Mouse (Mus musculus): Measurements from ENCODE around the gene Uhrf2. TPM values are rescaled to one million over a fixed set of nuclear protein-coding genes. Genes with fewer than 3 reads are reported as not detected.

Gene Uhrf2
- total and polyA plus RNA-seq, 3 experiments = 29.0 to 71.4 (median 34.0) TPM

- no peak overlapping the region for H3K9ac ChIP-seq (ENCODE audit: insufficient read depth, low read depth)
- peaks cover 5 to 52% of the 10 kb centered on the region in 2 experiments for H3K36me3 ChIP-seq (replicated peaks in 1 of 2; ENCODE audit: control insufficient read depth in 1 of 2, insufficient read depth in 1 of 2, low read length in 1 of 2)
- in situ Hi-C loops (cut with MboI; ENCODE audit: low pct_ligation_motif_present, low pct_unique_long_range_greater_than_20kb, low sequenced_read_pairs) (no loop called here), dilution Hi-C loops (cut with MboI; ENCODE audit: extremely low pct_ligation_motif_present, extremely low pct_unique_long_range_greater_than_20kb, low sequenced_read_pairs) (no loop called here)
- peaks cover 3% of the 10 kb centered on the region for H3K79me2 ChIP-seq (replicated peaks; ENCODE audit: control insufficient read depth, extremely low read depth, insufficient read depth, poor library complexity, severe bottlenecking)
- H3K4me1 ChIP-seq (ENCODE audit: control insufficient read depth in 1 of 2, insufficient read depth in 2 of 2) = peaks cover 0 to 4% of the 10 kb centered on the region in 2 experiments; a peak in 1 of 4 replicates
- no peak for DNase-seq (ENCODE audit: extremely low read depth)
- H3K27me3 ChIP-seq (replicated peaks) = no peaks in the 10 kb centered on the region
- no peak overlapping the region for H3K4me2 ChIP-seq (ENCODE audit: insufficient read depth, low read depth, poor library complexity, severe bottlenecking)
- H3K9me3 ChIP-seq (replicated peaks; ENCODE audit: low read length) = peaks cover 2% of the 10 kb centered on the region
- no peak overlapping the region for H3K27ac ChIP-seq (ENCODE audit: insufficient read depth, low read depth)
- no peak for TF ChIP-seq CHD1 (IDR thresholded peaks at IDR 0.05; ENCODE audit: low read depth, low read length)
- TF ChIP-seq MEF2A (IDR thresholded peaks at IDR 0.05; ENCODE audit: borderline replicate concordance, low read depth, low read length) = no peak
- no peak for TF ChIP-seq TBP (conservative IDR thresholded peaks at IDR 0.05; ENCODE audit: low read depth, low read length)
- no peak overlapping the region for H3K4me3 ChIP-seq (replicated peaks in 1 of 3; ENCODE audit: low read depth in 2 of 3, low read length in 2 of 3, poor library complexity in 1 of 3)
Observed at GRCm38 (mm10) chr19:30051479-30051878, 21.2 kb downstream of the Uhrf2 start.

DNA sequence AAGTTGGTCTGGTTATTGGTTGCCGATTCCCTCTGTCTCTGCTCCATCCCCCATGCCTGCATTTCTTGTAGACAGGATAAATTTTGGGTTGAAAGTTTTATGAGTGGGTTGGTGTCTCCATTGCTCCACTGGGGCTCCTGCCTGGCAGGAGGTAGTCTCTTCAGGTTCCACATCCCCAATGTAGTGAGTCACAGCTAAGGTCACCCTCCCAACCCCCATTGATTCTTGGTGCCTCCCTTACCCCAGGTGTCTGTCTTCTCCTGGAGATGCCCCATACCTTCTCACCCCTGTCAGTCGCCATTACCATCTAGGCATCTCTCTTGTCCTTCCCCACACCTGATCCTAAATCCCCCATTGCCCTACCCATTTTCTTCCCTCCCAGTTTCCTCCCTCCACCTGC lies 23.9 kb downstream of the Uhrf2 start:
- dilution Hi-C loops (cut with MboI; ENCODE audit: extremely low pct_ligation_motif_present, extremely low pct_unique_long_range_greater_than_20kb, low sequenced_read_pairs) = no loop called here
- in situ Hi-C loops (cut with MboI; ENCODE audit: low pct_ligation_motif_present, low pct_unique_long_range_greater_than_20kb, low sequenced_read_pairs) = no loop called here
- H3K4me3 ChIP-seq (replicated peaks in 1 of 3; ENCODE audit: low read depth in 2 of 3, low read length in 2 of 3, poor library complexity in 1 of 3) = no peak overlapping the region
- no peak overlapping the region for H3K27ac ChIP-seq (ENCODE audit: insufficient read depth, low read depth)
- peaks cover 3 to 39% of the 10 kb centered on the region in 2 experiments for H3K36me3 ChIP-seq (replicated peaks in 1 of 2; ENCODE audit: control insufficient read depth in 1 of 2, insufficient read depth in 1 of 2, low read length in 1 of 2)
- no peak overlapping the region for H3K4me2 ChIP-seq (ENCODE audit: insufficient read depth, low read depth, poor library complexity, severe bottlenecking)
- no peaks in the 10 kb centered on the region for H3K9me3 ChIP-seq (replicated peaks; ENCODE audit: low read length)
- no peaks in the 10 kb centered on the region for H3K27me3 ChIP-seq (replicated peaks)
- DNase-seq (ENCODE audit: extremely low read depth) = no peak
- peaks cover 0 to 7% of the 10 kb centered on the region in 2 experiments; a peak in 2 of 4 replicates for H3K4me1 ChIP-seq (ENCODE audit: control insufficient read depth in 1 of 2, insufficient read depth in 2 of 2)
- no peak for TF ChIP-seq RAD21 (IDR thresholded peaks at IDR 0.05; ENCODE audit: low read depth, low read length)
- TF ChIP-seq POLR2AphosphoS2 (IDR thresholded peaks at IDR 0.05; ENCODE audit: low read depth, low read length) = no peak
- no peak for TF ChIP-seq RCOR1 (conservative IDR thresholded peaks at IDR 0.05; ENCODE audit: low read depth, low read length)
- no peak for TF ChIP-seq KAT2A (IDR thresholded peaks at IDR 0.05; ENCODE audit: insufficient replicate concordance, low read length)
- no peak for TF ChIP-seq ZC3H11A (IDR thresholded peaks at IDR 0.05; ENCODE audit: low read depth, low read length)
- TF ChIP-seq MAFK (IDR thresholded peaks at IDR 0.05; ENCODE audit: insufficient replicate concordance, low read length) = no peak
- TF ChIP-seq CTCF (conservative IDR thresholded peaks at IDR 0.05 in 1 of 2, IDR thresholded peaks at IDR 0.05 in 1 of 2; ENCODE audit: low read depth in 2 of 2, low read length in 2 of 2) = no peak
- no peak for TF ChIP-seq IRF4 (IDR thresholded peaks at IDR 0.05; ENCODE audit: low read depth, low read length)
- no peak for TF ChIP-seq MYC (IDR thresholded peaks at IDR 0.05; ENCODE audit: low read depth, low read length)
- peaks cover 7% of the 10 kb centered on the region for H3K79me2 ChIP-seq (replicated peaks; ENCODE audit: control insufficient read depth, extremely low read depth, insufficient read depth, poor library complexity, severe bottlenecking)
- no peak overlapping the region for H3K9ac ChIP-seq (ENCODE audit: insufficient read depth, low read depth)

GRCm38 (mm10) chr19:30065797-30066196 lies 35.5 kb downstream of the Uhrf2 start:
- no peaks in the 10 kb centered on the region for H3K27me3 ChIP-seq (replicated peaks)
- H3K36me3 ChIP-seq (replicated peaks in 1 of 2; ENCODE audit: control insufficient read depth in 1 of 2, insufficient read depth in 1 of 2, low read length in 1 of 2) = peaks cover 0 to 50% of the 10 kb centered on the region in 2 experiments
- H3K4me1 ChIP-seq (ENCODE audit: control insufficient read depth in 1 of 2, insufficient read depth in 2 of 2) = peaks cover 0 to 3% of the 10 kb centered on the region in 2 experiments; a peak in 1 of 4 replicates
- no peak overlapping the region for H3K4me3 ChIP-seq (replicated peaks in 1 of 3; ENCODE audit: low read depth in 2 of 3, low read length in 2 of 3, poor library complexity in 1 of 3)
- no peak overlapping the region for H3K4me2 ChIP-seq (ENCODE audit: insufficient read depth, low read depth, poor library complexity, severe bottlenecking)
- H3K79me2 ChIP-seq (replicated peaks; ENCODE audit: control insufficient read depth, extremely low read depth, insufficient read depth, poor library complexity, severe bottlenecking) = peaks cover 2% of the 10 kb centered on the region; the same call in 1 of the 2 replicates
- H3K27ac ChIP-seq (ENCODE audit: insufficient read depth, low read depth) = no peak overlapping the region
- H3K9me3 ChIP-seq (replicated peaks; ENCODE audit: low read length) = no peaks in the 10 kb centered on the region
- no peak for DNase-seq (ENCODE audit: extremely low read depth)
- no peak overlapping the region for H3K9ac ChIP-seq (ENCODE audit: insufficient read depth, low read depth)
- dilution Hi-C loops (cut with MboI; ENCODE audit: extremely low pct_ligation_motif_present, extremely low pct_unique_long_range_greater_than_20kb, low sequenced_read_pairs) = no loop called here
- in situ Hi-C loops (cut with MboI; ENCODE audit: low pct_ligation_motif_present, low pct_unique_long_range_greater_than_20kb, low sequenced_read_pairs) = no loop called here
- TF ChIP-seq E2F4 (IDR thresholded peaks at IDR 0.05; ENCODE audit: insufficient replicate concordance, low read depth, low read length) (no peak), EP300 (IDR thresholded peaks at IDR 0.05; ENCODE audit: low read length) (no peak), ELF1 (IDR thresholded peaks at IDR 0.05; ENCODE audit: low read depth, low read length) (no peak), JUN (IDR thresholded peaks at IDR 0.05; ENCODE audit: insufficient read depth, low read depth, low read length) (no peak), CHD2 (IDR thresholded peaks at IDR 0.05; ENCODE audit: low read length) (no peak), CTCF (conservative IDR thresholded peaks at IDR 0.05 in 1 of 2, IDR thresholded peaks at IDR 0.05 in 1 of 2; ENCODE audit: low read depth in 2 of 2, low read length in 2 of 2) (no peak), SMC3 (IDR thresholded peaks at IDR 0.05; ENCODE audit: low read depth, low read length) (no peak), SIN3A (IDR thresholded peaks at IDR 0.05; ENCODE audit: low read length) (no peak), RAD21 (IDR thresholded peaks at IDR 0.05; ENCODE audit: low read depth, low read length) (no peak), MAX (IDR thresholded peaks at IDR 0.05; ENCODE audit: low read length) (no peak), MYC (IDR thresholded peaks at IDR 0.05; ENCODE audit: low read depth, low read length) (no peak), POLR2A (IDR thresholded peaks at IDR 0.05; ENCODE audit: low read depth, low read length) (no peak), POLR2AphosphoS2 (IDR thresholded peaks at IDR 0.05; ENCODE audit: low read depth, low read length) (no peak), IRF4 (IDR thresholded peaks at IDR 0.05; ENCODE audit: low read depth, low read length) (no peak), JUND (conservative IDR thresholded peaks at IDR 0.05; ENCODE audit: low read depth, low read length) (no peak), KAT2A (IDR thresholded peaks at IDR 0.05; ENCODE audit: insufficient replicate concordance, low read length) (no peak), TBP (conservative IDR thresholded peaks at IDR 0.05; ENCODE audit: low read depth, low read length) (no peak), NELFE (IDR thresholded peaks at IDR 0.05; ENCODE audit: low read depth, low read length) (no peak), BHLHE40 (IDR thresholded peaks at IDR 0.05; ENCODE audit: low read depth, low read length) (no peak), USF1 (IDR thresholded peaks at IDR 0.05; ENCODE audit: low read depth, low read length) (no peak)
